Mouse (Mus musculus) megakaryocyte, embryonic 14.5 days (primary cell): Measurements from ENCODE around the gene Coq8a.

Source experiments
- FLI1 ChIP-seq: IDR thresholded peaks from 2 replicates; pipeline ENCODE4 v1.6.1; 2012; ENCODE audit warnings: low read length, inconsistent platforms, mixed read lengths
- GATA1 ChIP-seq: IDR thresholded peaks from 3 replicates; pipeline ENCODE4 v1.6.1; 2012; ENCODE audit warnings: mixed read lengths, low read length, inconsistent platforms, borderline replicate concordance

DNA sequence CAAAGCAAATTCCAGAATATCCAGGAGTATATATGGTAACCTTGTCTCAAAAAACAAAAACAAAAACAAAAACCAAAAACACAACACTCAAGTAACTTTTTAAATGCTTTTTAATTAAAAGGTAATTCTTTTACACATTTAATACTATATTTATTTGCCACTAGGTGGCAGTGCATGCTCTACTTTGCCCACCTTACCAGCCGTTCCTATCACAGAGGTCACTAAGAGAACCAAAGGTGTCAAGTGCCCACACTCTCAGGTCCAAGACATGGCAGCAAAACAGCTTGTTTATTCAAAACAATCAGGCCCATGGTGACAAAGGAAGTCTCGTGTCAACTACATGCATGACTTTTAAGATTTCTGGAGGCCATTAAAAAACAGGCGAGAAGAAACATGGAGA lies 24.2 kb downstream of the Coq8a start:
- TF ChIP-seq GATA1 (no peak), FLI1 (no peak)
